Mouse (Mus musculus) midbrain, embryonic 13.5 days (tissue): ENCODE measurements around the gene Irf2. TPM values are rescaled to one million over a fixed set of nuclear protein-coding genes. Genes with fewer than 3 reads are reported as not detected.

Experiments
- ATAC-seq: fragments of 200-750 bp; cut with Nextera tagmentation; 2 replicates; pipeline ENCODE4 v1.8.0; 2017; ENCODE audit warnings: mild to moderate bottlenecking, moderate TSS enrichment, moderate library complexity
- H3K27ac ChIP-seq: fragments of 300-500 bp; sonication (generic); 2 replicates; pipeline ENCODE4 v1.5.1; 2015; ENCODE audit warnings: inconsistent platforms, mild to moderate bottlenecking, moderate library complexity
- H3K27me3 ChIP-seq: fragments of 300-500 bp; sonication (generic); 2 replicates; pipeline ENCODE4 v1.6.1; 2015; ENCODE audit warnings: mild to moderate bottlenecking, inconsistent platforms
- H3K36me3 ChIP-seq: fragments of 300-500 bp; sonication (generic); 2 replicates; pipeline ENCODE4 v1.6.1; 2015; ENCODE audit warnings: mild to moderate bottlenecking, inconsistent platforms
- H3K4me1 ChIP-seq: fragments of 300-500 bp; sonication (generic); replicated peaks from 2 replicates; pipeline ENCODE4 v1.6.1; 2015; ENCODE audit warnings: inconsistent platforms
- H3K4me2 ChIP-seq: fragments of 300-500 bp; sonication (generic); replicated peaks from 2 replicates; pipeline ENCODE4 v1.6.1; 2015; ENCODE audit warnings: moderate library complexity, mild to moderate bottlenecking, inconsistent platforms
- H3K4me3 ChIP-seq: fragments of 300-500 bp; sonication (generic); replicated peaks from 2 replicates; pipeline ENCODE4 v1.5.1; 2015; ENCODE audit warnings: mild to moderate bottlenecking, inconsistent platforms
- H3K9ac ChIP-seq: fragments of 300-500 bp; sonication (generic); replicated peaks from 2 replicates; pipeline ENCODE4 v1.6.1; 2015; ENCODE audit warnings: mild to moderate bottlenecking, inconsistent platforms
- H3K9me3 ChIP-seq: fragments of 300-500 bp; sonication (generic); 2 replicates; pipeline ENCODE4 v1.6.1; 2016; ENCODE audit warnings: mild to moderate bottlenecking, inconsistent platforms
- WGBS: fragments of 180-500 bp; shearing (Covaris S2); methylation state at CpG from one replicate; pipeline ENCODE4 v1.1.7; 2015; 5-methylcytosine and 5-hydroxymethylcytosine counted together
- polyA plus RNA-seq: library from polyadenylated mRNA; unstranded; fragments of >200 nt; fragmentation: Nextera tagmentation; extraction: Ambion mirVana; gene quantifications from 2 replicates; pipeline ENCODE4 v1.2.1, GENCODE M21; 2015

Gene Irf2
- polyA plus RNA-seq, 1 experiment from 2014 or later, result 9.8 TPM

DNA sequence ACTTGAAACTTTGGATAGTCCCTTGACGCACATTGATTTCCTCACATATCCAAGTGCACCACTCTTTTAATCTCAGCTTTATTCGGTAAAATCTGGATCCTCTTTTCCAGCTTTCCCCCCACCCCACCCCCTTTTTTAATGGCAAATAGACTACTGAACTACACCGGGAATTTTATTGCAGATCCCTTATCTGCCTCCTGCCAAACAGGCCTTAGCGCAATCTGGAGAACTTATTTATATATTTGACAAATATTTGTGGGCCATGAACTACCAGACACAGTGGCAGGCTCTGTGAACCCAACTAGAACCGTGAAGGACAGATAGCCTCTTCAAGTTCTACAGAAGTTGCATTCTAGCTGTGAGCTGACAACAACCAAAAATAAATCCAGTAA, 3.2 kb downstream of the Irf2 start:
- 86% methylated on average over 5 of the region's 5 CpGs for WGBS
- Histone ChIP-seq H3K4me1 (peaks cover 15% of the 10 kb centered on the region), H3K27me3 (no peaks in the 10 kb centered on the region), H3K4me3 (no peak overlapping the region), H3K9me3 (no peaks in the 10 kb centered on the region), H3K27ac (no peak overlapping the region), H3K9ac (no peak overlapping the region), H3K4me2 (no peak overlapping the region), H3K36me3 (no peaks in the 10 kb centered on the region)
- no peak for ATAC-seq

DNA sequence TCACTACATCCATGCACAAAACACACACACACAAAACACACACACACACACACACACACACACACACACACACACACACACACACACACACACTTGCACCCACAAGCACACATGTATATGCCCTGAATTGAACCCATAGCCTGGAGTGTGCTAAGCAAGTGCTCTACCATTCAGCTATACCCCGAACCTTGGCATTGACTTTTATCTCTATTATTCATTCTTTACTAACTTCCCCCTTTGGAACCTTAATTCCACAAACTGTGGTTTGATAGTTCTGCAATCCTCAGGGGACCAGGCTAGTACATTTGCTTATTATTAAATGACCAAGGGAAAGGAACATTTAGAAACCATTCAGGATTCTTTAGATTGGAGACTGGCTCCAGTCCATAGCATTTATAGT, 5.9 kb downstream of the Irf2 start:
- no peak overlapping the region for H3K9ac ChIP-seq
- H3K27me3 ChIP-seq, result no peaks in the 10 kb centered on the region
- WGBS, result 89% methylated on average over 1 of the region's 1 CpGs

DNA sequence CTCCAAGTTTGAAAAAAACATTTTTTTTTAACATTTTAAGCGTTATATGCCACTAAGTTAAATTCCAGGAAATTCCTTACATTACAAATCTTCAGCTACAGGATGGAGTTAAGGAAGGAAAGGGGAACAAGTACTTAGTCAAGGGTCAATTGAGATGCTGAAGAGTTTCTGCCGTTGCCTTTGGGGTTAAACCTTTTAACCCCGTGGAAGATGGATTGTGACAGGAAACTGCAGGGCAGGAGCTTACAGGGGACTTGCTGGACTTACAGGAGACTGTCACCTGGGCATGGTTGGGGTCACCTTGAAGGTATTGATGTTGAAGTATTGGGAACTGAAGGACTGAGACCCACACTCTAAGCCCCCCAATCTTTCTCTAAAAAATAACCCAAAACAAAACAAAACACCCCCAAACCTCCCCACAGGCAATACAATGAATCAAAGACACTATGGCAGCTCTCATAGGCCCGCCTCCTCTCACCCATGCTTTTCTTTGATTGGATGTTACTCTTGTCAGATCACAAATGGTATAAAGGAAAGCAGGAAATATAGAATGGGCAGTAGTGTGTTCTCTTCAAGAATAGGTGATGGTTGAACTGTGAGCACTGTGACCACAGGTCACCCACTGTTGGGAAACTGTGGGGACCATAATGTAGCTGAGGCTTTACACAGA, 7.9 kb downstream of the Irf2 start:
- 58% methylated on average over 4 of the region's 4 CpGs for WGBS
- no peak for ATAC-seq
- H3K4me2 ChIP-seq, result no peak overlapping the region

More for the DNA sequence above, 5.9 kb downstream of the Irf2 start:
- H3K27ac ChIP-seq, result no peak overlapping the region
- ATAC-seq, result no peak
- no peak overlapping the region for H3K4me2 ChIP-seq
- no peaks in the 10 kb centered on the region for H3K36me3 ChIP-seq
- H3K9me3 ChIP-seq, result no peaks in the 10 kb centered on the region
- H3K4me3 ChIP-seq, result no peak overlapping the region
- H3K4me1 ChIP-seq, result peaks cover 18% of the 10 kb centered on the region

DNA sequence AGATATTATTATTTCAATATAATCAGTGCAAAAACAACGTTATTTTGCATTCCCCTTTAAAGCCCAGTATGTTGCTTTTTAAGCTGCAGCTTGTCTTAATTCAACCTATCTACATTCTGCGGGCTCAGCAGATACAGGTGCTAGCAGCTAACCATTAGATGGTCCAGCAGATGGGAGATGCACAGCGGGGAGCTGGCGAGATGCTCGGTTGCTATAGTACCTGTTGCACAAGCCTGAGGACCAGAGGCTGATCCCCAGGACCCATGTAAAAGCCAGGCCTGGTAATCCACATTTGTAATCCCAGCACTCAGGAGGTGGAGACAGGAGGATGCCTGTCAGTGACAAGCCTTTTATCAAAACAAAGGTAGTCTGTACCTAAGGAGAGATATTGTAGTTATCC, 10.5 kb downstream of the Irf2 start:
- Histone ChIP-seq H3K27me3 (no peaks in the 10 kb centered on the region), H3K4me2 (no peak overlapping the region), H3K4me1 (peaks cover 22% of the 10 kb centered on the region), H3K9ac (no peak overlapping the region), H3K36me3 (no peaks in the 10 kb centered on the region), H3K27ac (no peak overlapping the region), H3K9me3 (no peaks in the 10 kb centered on the region), H3K4me3 (no peak overlapping the region)
- WGBS, result 55% methylated on average over 5 of the region's 5 CpGs
- ATAC-seq, result no peak

More for the DNA sequence above, 7.9 kb downstream of the Irf2 start:
- Histone ChIP-seq H3K27me3 (no peaks in the 10 kb centered on the region), H3K27ac (no peak overlapping the region), H3K4me1 (peaks cover 15% of the 10 kb centered on the region), H3K9ac (no peak overlapping the region), H3K9me3 (no peaks in the 10 kb centered on the region), H3K4me3 (no peak overlapping the region), H3K36me3 (no peaks in the 10 kb centered on the region)

GRCm38 (mm10) chr8:46750566-46750965, 11.0 kb downstream of the Irf2 start:
- H3K4me3 ChIP-seq, result no peak overlapping the region

GRCm38 (mm10) chr8:46751151-46751550, 11.6 kb downstream of the Irf2 start:
- H3K4me3 ChIP-seq, result no peak overlapping the region
- no peak overlapping the region for H3K4me2 ChIP-seq
- H3K9ac ChIP-seq, result no peak overlapping the region
- H3K9me3 ChIP-seq, result no peaks in the 10 kb centered on the region
- H3K27ac ChIP-seq, result no peak overlapping the region; the same call in 1 of the 2 replicates
- no peaks in the 10 kb centered on the region for H3K27me3 ChIP-seq
- 76% methylated on average over 4 of the region's 4 CpGs for WGBS
- no peak for ATAC-seq
- H3K36me3 ChIP-seq, result no peaks in the 10 kb centered on the region
- H3K4me1 ChIP-seq, result peaks cover 22% of the 10 kb centered on the region

More at GRCm38 (mm10) chr8:46750566-46750965, 11.0 kb downstream of the Irf2 start:
- Histone ChIP-seq H3K4me1 (peaks cover 22% of the 10 kb centered on the region), H3K9ac (no peak overlapping the region), H3K27me3 (no peaks in the 10 kb centered on the region), H3K9me3 (no peaks in the 10 kb centered on the region), H3K4me2 (no peak overlapping the region), H3K27ac (no peak overlapping the region), H3K36me3 (no peaks in the 10 kb centered on the region)
- 76% methylated on average over 8 of the region's 8 CpGs for WGBS
- no peak for ATAC-seq

DNA sequence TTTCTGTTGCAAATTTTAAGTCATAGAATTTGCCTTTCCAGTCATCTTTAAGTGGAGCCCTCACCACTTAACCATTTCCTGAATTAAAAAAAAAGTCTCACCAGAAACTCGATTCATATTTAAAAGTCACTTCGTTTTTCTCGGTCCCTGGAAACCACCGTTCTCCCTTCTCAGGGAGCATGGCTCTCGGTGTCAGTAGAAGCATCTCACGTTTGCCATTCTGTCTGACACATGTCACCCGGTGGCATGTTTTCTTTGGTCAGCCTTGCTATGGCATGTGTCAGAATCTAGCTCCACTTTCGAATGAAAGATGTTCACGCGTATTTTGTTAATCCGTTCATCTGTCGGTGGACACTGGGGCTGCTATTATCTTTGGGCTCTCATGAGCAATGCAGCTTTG, 13.5 kb downstream of the Irf2 start:
- no peak for ATAC-seq
- no peaks in the 10 kb centered on the region for H3K9me3 ChIP-seq
- no peaks in the 10 kb centered on the region for H3K36me3 ChIP-seq
- H3K27me3 ChIP-seq, result no peaks in the 10 kb centered on the region
- peaks cover 22% of the 10 kb centered on the region for H3K4me1 ChIP-seq
- H3K9ac ChIP-seq, result no peak overlapping the region
- no peak overlapping the region for H3K27ac ChIP-seq
- 61% methylated on average over 12 of the region's 12 CpGs for WGBS
- no peak overlapping the region for H3K4me3 ChIP-seq
- no peak overlapping the region for H3K4me2 ChIP-seq

- WGBS, result 97% methylated on average over 5 of the region's 5 CpGs
- Histone ChIP-seq H3K27me3 (no peaks in the 10 kb centered on the region), H3K9me3 (no peaks in the 10 kb centered on the region), H3K27ac (no peak overlapping the region), H3K9ac (no peak overlapping the region), H3K4me1 (peaks cover 22% of the 10 kb centered on the region), H3K4me2 (no peak overlapping the region), H3K4me3 (no peak overlapping the region), H3K36me3 (no peaks in the 10 kb centered on the region)
- no peak for ATAC-seq
Observed at GRCm38 (mm10) chr8:46754355-46754754, 14.8 kb downstream of the Irf2 start.

- Histone ChIP-seq H3K27ac (no peak overlapping the region), H3K4me2 (no peak overlapping the region), H3K36me3 (no peaks in the 10 kb centered on the region), H3K4me1 (peaks cover 14% of the 10 kb centered on the region), H3K9ac (no peak overlapping the region), H3K9me3 (no peaks in the 10 kb centered on the region), H3K4me3 (no peak overlapping the region), H3K27me3 (no peaks in the 10 kb centered on the region)
- WGBS, result 75% methylated on average over 5 of the region's 5 CpGs
- no peak for ATAC-seq
Observed at GRCm38 (mm10) chr8:46755731-46756333, 16.3 kb downstream of the Irf2 start.

- Histone ChIP-seq H3K4me3 (no peak overlapping the region), H3K4me1 (peaks cover 9% of the 10 kb centered on the region; the same call in 1 of the 2 replicates), H3K36me3 (no peaks in the 10 kb centered on the region), H3K4me2 (no peak overlapping the region), H3K27ac (no peak overlapping the region), H3K9me3 (no peaks in the 10 kb centered on the region), H3K9ac (no peak overlapping the region), H3K27me3 (no peaks in the 10 kb centered on the region)
- no peak for ATAC-seq
- WGBS, result 91% methylated on average over 9 of the region's 9 CpGs
Observed at GRCm38 (mm10) chr8:46757613-46758012, 18.1 kb downstream of the Irf2 start.

DNA sequence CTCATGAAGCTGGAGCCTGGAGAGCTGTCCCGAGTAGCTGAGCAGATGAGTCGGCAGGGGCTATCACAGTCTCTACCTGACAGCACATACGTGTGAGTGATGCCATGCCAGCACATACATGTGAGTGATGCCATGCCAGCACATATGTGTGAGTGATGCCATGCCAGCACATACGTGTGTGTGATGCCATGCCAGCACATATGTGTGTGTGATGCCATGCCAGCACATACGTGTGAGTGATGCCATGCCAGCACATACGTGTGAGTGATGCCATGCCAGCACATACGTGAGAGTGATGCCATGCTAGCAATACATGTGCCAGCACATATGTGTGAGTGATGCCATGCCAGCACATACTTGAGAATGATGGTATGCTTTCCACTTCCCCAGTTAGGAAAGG, 18.6 kb downstream of the Irf2 start:
- no peak overlapping the region for H3K4me3 ChIP-seq
- peaks cover 6% of the 10 kb centered on the region; the same call in 1 of the 2 replicates for H3K4me1 ChIP-seq
- no peaks in the 10 kb centered on the region for H3K27me3 ChIP-seq
- H3K4me2 ChIP-seq, result no peak overlapping the region
- no peak overlapping the region for H3K27ac ChIP-seq
- H3K36me3 ChIP-seq, result no peaks in the 10 kb centered on the region
- ATAC-seq, result no peak
- H3K9me3 ChIP-seq, result no peaks in the 10 kb centered on the region
- H3K9ac ChIP-seq, result no peak overlapping the region
- 96% methylated on average over 7 of the region's 7 CpGs for WGBS

DNA sequence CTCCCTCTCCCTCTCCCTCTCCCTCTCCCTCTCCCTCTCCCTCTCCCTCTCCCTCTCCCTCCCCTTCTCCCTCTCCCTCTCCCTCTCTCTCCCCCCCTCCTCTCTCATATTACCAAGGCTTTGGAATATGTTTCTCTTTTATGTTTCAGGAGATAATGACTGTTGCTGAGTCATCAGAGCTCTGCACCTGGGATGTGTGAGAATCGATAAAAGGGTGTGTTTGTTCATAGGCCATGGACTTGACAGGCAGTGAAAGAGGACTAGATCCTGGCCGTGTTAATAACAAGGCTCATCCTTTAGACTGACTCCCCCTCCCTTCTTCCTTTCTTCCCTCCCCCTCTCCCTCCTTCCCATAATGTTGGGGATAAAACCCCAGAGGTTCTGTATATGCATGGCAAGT, 19.1 kb downstream of the Irf2 start:
- Histone ChIP-seq H3K27me3 (no peaks in the 10 kb centered on the region), H3K9me3 (no peaks in the 10 kb centered on the region), H3K4me1 (peaks cover under 1% of the 10 kb centered on the region; the same call in 1 of the 2 replicates), H3K36me3 (no peaks in the 10 kb centered on the region), H3K4me2 (no peak overlapping the region), H3K27ac (no peak overlapping the region), H3K4me3 (no peak overlapping the region), H3K9ac (no peak overlapping the region)
- no peak for ATAC-seq
- 73% methylated on average over 2 of the region's 2 CpGs for WGBS

- no peak overlapping the region for H3K4me2 ChIP-seq
- no peaks in the 10 kb centered on the region for H3K9me3 ChIP-seq
- no peak overlapping the region for H3K9ac ChIP-seq
- H3K27me3 ChIP-seq, result no peaks in the 10 kb centered on the region
- WGBS, result 91% methylated on average over 7 of the region's 7 CpGs
- H3K4me3 ChIP-seq, result no peak overlapping the region
- no peak for ATAC-seq
- H3K27ac ChIP-seq, result no peak overlapping the region
- no peaks in the 10 kb centered on the region for H3K36me3 ChIP-seq
- H3K4me1 ChIP-seq, result no peaks in the 10 kb centered on the region
Observed at GRCm38 (mm10) chr8:46759562-46759961, 20.0 kb downstream of the Irf2 start.
